Mouse (Mus musculus) activated CD4-positive, CD25-positive, alpha-beta regulatory T cell, adult 4 months (primary cell): ENCODE results near the gene Ipmk. TPM values are rescaled to one million over a fixed set of nuclear protein-coding genes. Genes with fewer than 3 reads are reported as not detected.

Experiments used
- ATAC-seq: one replicate; pipeline ENCODE4 v1.8.0; 2017
- polyA plus RNA-seq, 2 experiments: library from polyadenylated mRNA; unstranded; fragments of 100-300 nt; shearing (Covaris generic); gene quantifications; one replicate each; pipeline ENCODE4 v1.2.1; 2017

Gene Ipmk
- 1 to 10 TPM; 2.8 to 3.1 TPM for polyA plus RNA-seq

DNA sequence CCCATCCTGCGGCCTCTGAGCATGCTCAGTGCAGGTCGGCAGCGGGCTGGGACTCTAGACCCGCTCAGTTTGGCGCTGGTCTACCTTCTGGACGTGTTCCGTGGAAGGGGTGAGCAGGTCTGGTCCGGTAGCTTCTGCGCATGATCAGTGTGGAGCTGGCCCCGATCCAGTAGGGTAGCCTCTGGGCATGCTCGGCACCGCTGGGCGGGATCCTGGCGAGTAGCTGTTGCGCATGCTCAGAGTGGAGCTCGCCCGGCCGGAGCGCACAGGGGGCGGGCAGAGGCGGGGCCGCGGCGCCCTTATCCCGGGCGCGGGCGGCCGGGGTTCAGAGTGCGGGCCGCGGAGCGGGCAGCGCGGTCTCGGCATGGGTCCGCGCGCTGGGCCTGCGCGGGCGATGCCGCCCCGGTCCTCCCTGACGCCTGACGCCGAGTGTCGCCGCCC lies at the start of gene Ipmk:
TSS of gene Ipmk (plus strand) at position 255 of the 441 bp plus-strand sequence.
- peak; percentile 63 for ATAC-seq

GRCm38 (mm10) chr10:71300161-71300560 lies 47.4 kb upstream of the Ipmk start:
- ATAC-seq: no peak

DNA sequence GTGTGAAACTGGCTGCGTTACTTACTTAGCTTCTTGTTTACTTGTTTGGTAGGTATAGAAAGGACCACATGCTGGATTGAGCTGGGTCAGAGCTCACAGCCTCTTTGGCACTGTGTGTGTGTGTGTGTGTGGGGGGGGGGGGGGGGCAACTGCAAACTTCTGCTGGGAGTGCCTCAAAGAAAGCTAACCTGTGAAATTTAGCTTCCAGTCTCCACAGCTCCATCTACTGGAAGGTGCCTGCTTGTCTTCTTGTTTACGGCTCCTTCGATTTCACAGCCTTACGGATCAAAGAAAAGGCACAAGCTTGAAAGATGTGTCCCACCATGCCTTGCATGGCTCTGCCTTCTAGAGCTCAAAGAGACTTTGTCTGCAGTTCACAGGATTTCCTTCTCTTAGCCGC lies 45.1 kb upstream of the Ipmk start:
- peak; percentile 44 for ATAC-seq

DNA sequence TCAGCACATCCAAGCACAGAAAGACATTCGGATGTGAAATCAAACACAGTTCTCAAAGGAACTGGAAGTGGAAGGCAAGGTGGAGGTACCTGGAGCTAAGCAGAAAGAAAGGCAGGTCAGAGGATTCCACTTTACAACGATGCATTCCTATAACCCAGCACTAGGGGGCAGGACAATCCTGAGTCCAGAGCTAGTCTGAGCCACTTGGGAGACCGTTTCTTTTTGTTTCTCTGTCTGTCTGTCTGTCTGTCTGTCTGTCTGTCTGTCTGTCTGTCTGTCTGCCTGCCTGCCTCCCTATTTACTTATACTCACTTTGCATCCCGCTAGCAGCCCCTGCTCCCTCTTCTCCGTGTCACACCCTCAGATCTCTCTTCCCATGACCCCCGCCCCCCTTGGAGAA lies 41.4 kb upstream of the Ipmk start:
- ATAC-seq: peak; percentile 84

DNA sequence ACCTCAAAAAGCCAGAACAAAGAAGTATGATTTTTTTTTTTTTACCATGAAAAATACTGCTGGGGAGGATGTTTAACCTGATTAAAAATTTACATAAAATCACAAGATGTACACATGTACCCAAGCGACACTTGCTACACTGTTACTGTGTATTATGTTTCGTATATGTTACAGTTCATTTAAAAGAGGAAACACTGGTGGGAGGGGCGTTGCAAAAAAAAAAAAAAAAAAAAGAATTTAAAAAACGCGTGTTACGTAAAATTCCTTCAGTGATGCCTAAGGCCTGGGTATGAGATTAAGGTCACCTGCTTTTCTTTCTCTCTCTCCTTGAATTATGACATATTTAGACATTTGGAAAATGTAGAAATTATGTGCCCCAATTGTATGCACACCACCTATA lies 40.8 kb upstream of the Ipmk start:
- no peak for ATAC-seq

- no peak for ATAC-seq
These were observed 39.4 kb upstream of the Ipmk start for GRCm38 (mm10) chr10:71308199-71308598.

GRCm38 (mm10) chr10:71310288-71310687 lies 37.3 kb upstream of the Ipmk start:
- ATAC-seq: no peak

GRCm38 (mm10) chr10:71314596-71314995 lies 33.0 kb upstream of the Ipmk start:
- ATAC-seq: no peak

DNA sequence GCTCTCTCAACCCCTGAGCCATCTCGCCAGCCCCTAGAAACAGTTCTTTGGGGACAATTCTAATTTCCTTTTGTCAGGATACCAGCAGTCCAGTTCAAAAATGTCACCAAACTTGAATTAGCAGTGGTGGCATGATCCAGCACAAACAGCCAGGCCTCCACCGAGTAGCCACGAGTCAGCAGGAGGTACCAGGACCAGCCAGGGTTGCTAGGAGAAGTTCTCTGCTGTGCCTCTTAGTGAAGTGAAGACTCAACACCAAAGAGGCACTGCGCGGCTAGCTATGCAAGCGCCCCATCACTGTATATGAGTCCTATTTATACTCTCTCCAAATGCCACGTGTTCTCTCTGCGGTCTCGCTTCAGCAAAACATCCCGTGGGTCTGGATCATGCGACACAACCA lies 31.5 kb upstream of the Ipmk start:
- no peak for ATAC-seq

- no peak for ATAC-seq
These were observed 31.1 kb upstream of the Ipmk start for GRCm38 (mm10) chr10:71316497-71316896.

- no peak for ATAC-seq
These were observed 23.9 kb upstream of the Ipmk start for GRCm38 (mm10) chr10:71323669-71324068.

DNA sequence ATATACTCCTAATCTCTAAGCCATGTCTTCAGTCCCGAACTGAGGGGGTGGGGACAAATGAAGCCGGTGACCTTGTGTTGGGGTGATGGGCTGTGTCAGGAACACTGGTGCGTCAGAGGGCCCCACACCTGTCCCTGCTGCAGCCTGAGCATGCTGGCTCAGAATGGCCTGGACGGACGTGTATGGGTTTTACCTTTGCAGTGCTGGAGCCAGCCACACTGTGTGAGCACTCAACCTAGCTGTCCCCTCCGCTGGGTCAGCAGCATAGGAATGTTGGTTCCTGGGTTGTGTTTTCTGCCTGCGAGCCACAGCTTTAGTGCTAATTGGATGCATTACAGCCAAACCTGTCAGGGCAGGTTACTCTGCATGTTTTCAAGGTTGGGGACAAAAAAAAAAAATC lies 21.4 kb upstream of the Ipmk start:
- ATAC-seq: no peak

- peak; percentile 79 for ATAC-seq
These were observed 20.8 kb upstream of the Ipmk start for GRCm38 (mm10) chr10:71326789-71327188.

DNA sequence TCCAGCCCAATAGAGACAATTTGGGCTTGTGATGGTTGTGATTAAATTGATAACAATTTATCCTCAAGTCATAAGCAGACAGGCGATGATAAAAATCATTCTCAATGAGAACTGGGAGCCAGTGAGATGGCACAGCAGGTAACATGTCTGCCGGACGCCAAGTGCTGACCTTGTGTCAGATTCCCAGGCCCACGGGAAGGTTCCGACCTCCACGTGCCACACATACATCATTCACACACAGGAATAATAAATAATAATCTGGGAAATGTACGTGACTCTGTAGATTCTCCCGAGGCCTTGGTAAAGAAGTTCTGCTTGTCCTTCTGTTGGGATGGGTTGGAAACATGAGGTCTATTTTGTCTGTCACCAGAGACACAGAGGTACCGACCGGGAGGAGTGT lies 20.2 kb upstream of the Ipmk start:
- no peak for ATAC-seq

DNA sequence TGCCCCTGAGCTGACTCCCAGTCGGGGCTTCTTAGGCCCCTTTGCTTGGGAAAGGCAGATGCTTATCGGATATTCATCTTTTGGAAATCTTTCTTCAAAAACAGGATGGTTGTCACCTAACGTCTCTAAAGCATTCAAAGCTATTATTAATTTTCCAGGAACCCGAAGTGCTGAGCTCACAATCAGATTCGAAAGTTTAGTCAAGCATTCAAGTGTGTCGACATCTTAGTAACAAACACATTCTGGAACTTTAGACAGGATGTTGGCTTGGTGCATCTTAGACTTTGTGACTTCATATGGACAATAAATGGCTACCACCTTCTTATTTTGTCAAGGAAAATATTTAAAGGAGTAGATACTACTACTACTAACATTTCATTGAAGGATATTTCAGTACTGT lies 19.2 kb upstream of the Ipmk start:
- ATAC-seq: no peak

DNA sequence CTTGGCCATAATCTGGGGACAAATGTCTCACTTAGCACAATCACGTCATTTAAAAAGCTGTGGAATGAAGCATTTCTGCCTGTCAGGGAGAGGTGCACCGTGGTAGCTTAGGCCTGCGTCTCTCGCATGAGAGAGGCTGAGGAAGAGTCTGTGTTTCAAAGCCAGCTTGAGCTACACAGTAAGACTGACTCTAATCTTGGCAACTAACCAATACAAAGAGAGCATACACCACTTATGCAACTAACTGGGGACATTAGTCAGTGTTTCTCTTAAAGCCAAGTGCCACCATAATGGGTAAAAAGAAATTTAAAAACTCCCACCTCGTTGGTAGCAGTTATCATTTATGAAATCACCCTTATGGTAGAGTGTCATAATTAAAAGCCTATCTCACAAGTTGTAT lies 18.7 kb upstream of the Ipmk start:
- ATAC-seq: no peak

- ATAC-seq: no peak
These were observed 18.3 kb upstream of the Ipmk start for GRCm38 (mm10) chr10:71329295-71329694.

DNA sequence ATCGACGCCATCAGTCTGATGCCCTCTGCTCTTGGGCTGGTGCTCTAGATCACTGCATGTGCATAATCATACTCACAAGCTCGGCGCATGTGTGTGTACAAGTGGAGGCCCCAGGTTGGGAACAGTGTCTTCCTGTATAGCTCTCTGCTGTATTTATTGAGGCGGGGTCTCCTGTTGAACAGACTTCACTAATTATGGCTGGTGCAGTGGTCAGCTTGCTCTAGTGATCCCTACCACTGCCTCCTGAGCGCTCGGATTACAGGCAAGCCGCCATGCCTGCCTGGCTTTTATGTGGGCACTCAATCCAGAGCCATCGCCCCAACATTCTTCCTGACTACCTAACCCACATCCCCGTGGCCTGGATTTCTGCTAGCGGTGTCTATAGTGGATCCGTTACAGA lies 17.5 kb upstream of the Ipmk start:
- no peak for ATAC-seq

- ATAC-seq: no peak
These were observed 15.7 kb upstream of the Ipmk start for GRCm38 (mm10) chr10:71331908-71332307.

- no peak for ATAC-seq
These were observed 15.2 kb upstream of the Ipmk start for GRCm38 (mm10) chr10:71332376-71332775.

DNA sequence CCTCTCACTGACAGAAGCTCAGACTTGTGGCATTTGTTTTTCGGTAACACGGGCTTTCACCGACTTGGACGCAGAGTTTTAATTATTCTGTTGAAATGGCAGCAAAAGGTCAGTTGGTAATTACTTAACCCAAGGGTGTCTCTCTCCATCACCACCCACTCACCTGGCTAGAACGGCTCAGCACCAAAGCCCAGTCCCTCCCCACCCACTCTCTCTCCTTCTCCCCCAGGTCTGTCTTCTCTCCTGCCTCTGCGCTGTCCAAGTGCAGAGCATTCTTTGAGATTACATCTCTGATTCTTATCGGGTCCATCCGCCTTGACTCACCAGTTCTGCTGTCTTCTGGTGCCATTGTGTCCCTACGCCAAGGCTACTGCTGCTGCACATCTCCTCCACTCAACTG lies 14.7 kb upstream of the Ipmk start:
- ATAC-seq: no peak

DNA sequence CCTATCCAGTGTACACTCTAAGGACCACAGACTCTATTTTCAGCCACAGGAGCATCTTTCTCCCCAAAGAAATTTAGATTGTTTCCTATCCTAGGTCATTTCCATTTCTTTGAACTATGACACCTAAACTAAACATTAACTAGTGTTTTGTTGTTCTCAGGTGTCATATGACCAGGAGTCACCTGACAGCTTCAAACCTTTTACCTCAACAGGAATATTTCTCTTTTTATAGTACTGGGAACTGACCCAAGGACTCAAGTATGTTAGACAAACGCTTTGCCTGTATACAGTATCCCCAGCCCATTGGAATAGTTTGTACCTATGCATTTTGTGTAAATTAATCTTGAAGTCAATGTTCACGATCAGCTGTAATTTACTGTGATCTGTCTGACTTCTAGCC lies 9.8 kb upstream of the Ipmk start:
- no peak for ATAC-seq

DNA sequence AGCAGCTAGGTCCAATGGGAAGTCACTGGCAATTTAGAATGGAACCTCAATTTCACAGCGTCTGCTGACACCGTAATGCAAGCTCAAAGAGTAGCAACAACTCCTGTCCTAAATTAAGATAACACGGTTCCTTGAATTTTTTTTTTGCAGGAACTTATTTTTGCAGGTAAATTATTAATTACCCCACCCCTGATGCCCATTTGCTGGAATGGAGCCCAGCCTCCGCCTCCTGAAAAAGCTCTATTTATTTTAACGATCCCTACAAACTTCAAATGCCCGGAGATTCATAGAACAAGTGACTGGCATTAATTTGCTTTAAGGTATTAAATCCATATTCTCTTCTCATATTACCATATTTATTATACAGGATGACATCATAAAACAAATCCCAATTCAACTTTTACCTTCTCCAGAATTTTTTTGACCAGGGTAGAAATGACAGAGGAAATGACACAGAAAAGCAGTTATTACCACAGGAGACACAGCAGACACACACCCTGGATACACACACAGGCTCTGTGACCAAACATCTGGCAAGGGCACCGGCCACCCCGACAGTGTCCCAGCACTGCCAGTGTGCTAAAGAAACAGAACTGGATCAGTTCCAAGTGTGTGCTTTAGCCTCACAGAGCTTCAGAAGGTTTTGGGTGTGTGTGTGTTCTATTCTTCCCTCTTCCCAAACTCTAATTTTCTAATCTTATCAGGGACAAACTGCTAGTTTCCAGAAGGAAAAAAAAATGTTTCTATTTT lies 9.2 kb upstream of the Ipmk start:
- no peak for ATAC-seq

DNA sequence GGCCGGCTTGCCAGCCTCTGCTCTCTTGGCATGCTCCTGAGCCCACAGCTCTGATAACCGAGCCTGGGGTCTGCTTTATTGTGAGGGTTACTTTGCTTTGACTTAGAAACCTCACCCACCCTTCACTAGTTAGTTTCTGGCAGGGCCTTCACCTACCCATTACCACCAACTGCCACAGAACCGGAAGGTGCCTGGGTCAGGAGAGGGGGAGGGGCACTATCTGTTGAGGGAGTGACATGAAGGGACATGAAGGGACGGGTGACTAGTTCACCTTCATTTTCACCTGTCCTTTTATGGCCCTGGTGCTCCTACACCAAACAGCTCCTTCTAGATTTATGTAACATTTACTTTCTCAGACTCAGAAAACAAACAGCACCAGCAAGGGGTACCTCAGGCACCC lies 8.1 kb upstream of the Ipmk start:
- ATAC-seq: peak; percentile 45

- ATAC-seq: no peak
These were observed 7.4 kb upstream of the Ipmk start for GRCm38 (mm10) chr10:71340195-71340594.
